Mouse (Mus musculus) ES-Bruce4 (cell line): ENCODE results near the gene AU041133.

Experiments used
- CTCF ChIP-seq: IDR thresholded peaks from one replicate; pipeline ENCODE4 v1.8.1; 2011; ENCODE audit warnings: low read depth, low read length
- POLR2A ChIP-seq: IDR thresholded peaks from one replicate; pipeline ENCODE4 v1.8.1; 2011; ENCODE audit warnings: low read length; ENCODE audit not compliant: insufficient read depth

DNA sequence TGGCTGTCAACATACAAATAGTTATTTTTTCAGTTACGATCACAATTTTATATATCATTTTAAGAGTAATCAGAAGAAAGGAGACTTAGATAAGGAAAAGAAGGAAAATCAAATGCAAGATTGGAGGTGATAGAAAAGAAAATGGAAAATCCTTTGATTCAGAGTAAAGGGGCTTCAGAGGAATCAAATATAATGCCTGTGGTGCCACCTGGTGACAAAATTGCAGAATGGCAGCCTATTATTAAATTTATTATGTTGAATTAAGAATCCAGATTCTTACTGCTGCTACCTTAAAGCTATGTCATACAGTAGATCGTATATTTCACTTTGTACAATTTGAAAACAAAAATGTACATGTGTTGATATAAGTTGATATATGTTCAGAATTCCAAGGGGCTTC, 43.0 kb downstream of the AU041133 start:
- TF ChIP-seq CTCF = no peak
- TF ChIP-seq POLR2A = no peak
